ENCODE assay signal across 8 mouse cellular contexts in genomic region chr14:33320856-33321255, GRCm38 (mm10).
DNase-seq lines count a peak whose midpoint lies in the region; ATAC-seq lines count a peak whose summit lies in the region.

No protein-coding gene starts in this region.

- H3K4me1 ChIP-seq in heart, embryonic 13.5 days: peaks cover 20% of the 10 kb centered on the region
- peaks cover 33% of the 10 kb centered on the region for H3K4me1 ChIP-seq in embryonic facial prominence, embryonic 10.5 days
- no peaks in the 10 kb centered on the region; the same call in none of the 2 replicates for H3K4me1 ChIP-seq in liver, embryonic 16.5 days (ENCODE audit: control insufficient read depth, low read depth, low read length)

- H3K36me3 ChIP-seq in heart, embryonic 13.5 days: no peaks in the 10 kb centered on the region
- H3K36me3 ChIP-seq in embryonic facial prominence, embryonic 10.5 days (replicated peaks): no peaks in the 10 kb centered on the region
- H3K36me3 ChIP-seq in liver, embryonic 16.5 days (ENCODE audit: control insufficient read depth, insufficient read depth): no peaks in the 10 kb centered on the region

- no peak for DNase-seq in heart, adult 11 months
- no peak for DNase-seq in embryonic facial prominence, embryonic 10.5 days (ENCODE audit: low spot score)
- DNase-seq in kidney, adult 8-10 months: peak; percentile 90
- no peak for DNase-seq in cerebellum, adult 11-12 months
- DNase-seq in layer of hippocampus, postnatal 14 days (ENCODE audit: low spot score in 2 of 2): no peak
- no peak for DNase-seq in thymus, postnatal 25 days

- H3K27me3 ChIP-seq in heart, embryonic 13.5 days (replicated peaks): peaks cover 65% of the 10 kb centered on the region
- H3K27me3 ChIP-seq in embryonic facial prominence, embryonic 10.5 days (replicated peaks; ENCODE audit: low read depth, poor library complexity, severe bottlenecking): peaks cover 70% of the 10 kb centered on the region
- peaks cover 31% of the 10 kb centered on the region for H3K27me3 ChIP-seq in liver, embryonic 16.5 days (ENCODE audit: control insufficient read depth, insufficient read depth, low read depth, low read length)

- WGBS in heart, embryonic 13.5 days: 9% methylated on average over 7 of the region's 7 CpGs
- 8% methylated on average over 7 of the region's 7 CpGs for WGBS in embryonic facial prominence, embryonic 10.5 days
- WGBS in liver, embryonic 16.5 days (ENCODE audit: insufficient replicate concordance): 15% methylated on average over 7 of the region's 7 CpGs

- ATAC-seq in heart, embryonic 13.5 days (ENCODE audit: extremely low read depth, insufficient number of reproducible peaks, low FRiP score, low TSS enrichment): no peak
- no peak for ATAC-seq in liver, embryonic 16.5 days (ENCODE audit: low read depth)

- no peaks in the 10 kb centered on the region for H3K9me3 ChIP-seq in heart, embryonic 13.5 days
- no peaks in the 10 kb centered on the region for H3K9me3 ChIP-seq in embryonic facial prominence, embryonic 10.5 days
- no peaks in the 10 kb centered on the region for H3K9me3 ChIP-seq in liver, embryonic 16.5 days (replicated peaks; ENCODE audit: control insufficient read depth, low read length)

- peak overlapping the region; percentile 80 for H3K9ac ChIP-seq in heart, embryonic 13.5 days
- no peak overlapping the region for H3K9ac ChIP-seq in liver, embryonic 16.5 days (ENCODE audit: low read depth, low read length)

- peak overlapping the region; percentile 100 for H3K4me2 ChIP-seq in heart, embryonic 13.5 days
- peak overlapping the region; percentile 67 for H3K4me2 ChIP-seq in liver, embryonic 16.5 days (ENCODE audit: low read depth, low read length)

- peak overlapping the region; percentile 74 for H3K4me3 ChIP-seq in heart, embryonic 13.5 days
- H3K4me3 ChIP-seq in embryonic facial prominence, embryonic 10.5 days: peak overlapping the region; percentile 71
- H3K4me3 ChIP-seq in liver, embryonic 16.5 days (ENCODE audit: low read depth, low read length): peak overlapping the region; percentile 64

- H3K27ac ChIP-seq in heart, embryonic 13.5 days (replicated peaks): peak overlapping the region; percentile 45; the same call in 1 of the 2 replicates
- no peak overlapping the region for H3K27ac ChIP-seq in embryonic facial prominence, embryonic 10.5 days (replicated peaks)
- no peak overlapping the region; the same call in 1 of the 2 replicates for H3K27ac ChIP-seq in liver, embryonic 16.5 days (ENCODE audit: low read length)

Comparison
In these comparisons a context has a peak if more than half of its experiments do, and no peak if none do; other contexts are left out.
1. DNase-seq: peak in kidney, adult 8-10 months (2 of 2); none in heart, adult 11 months (single experiment), embryonic facial prominence, embryonic 10.5 days (single experiment), cerebellum, adult 11-12 months (single experiment), layer of hippocampus, postnatal 14 days (0 of 2) and thymus, postnatal 25 days (single experiment).
2. Peak in every context shown above with its lines, with median percentiles within 50 percentile points of each other: H3K4me3 ChIP-seq.